Mouse (Mus musculus) CD4-positive, CD25-positive, alpha-beta regulatory T cell, adult 2 months (primary cell): ENCODE results near the gene Asb2.

Experiments
- DNase-seq: peaks from one replicate; pipeline ENCODE4 v3.0.0-alpha.2; 2012; ENCODE audit warnings: low read depth, low spot score

Gene Asb2

DNA sequence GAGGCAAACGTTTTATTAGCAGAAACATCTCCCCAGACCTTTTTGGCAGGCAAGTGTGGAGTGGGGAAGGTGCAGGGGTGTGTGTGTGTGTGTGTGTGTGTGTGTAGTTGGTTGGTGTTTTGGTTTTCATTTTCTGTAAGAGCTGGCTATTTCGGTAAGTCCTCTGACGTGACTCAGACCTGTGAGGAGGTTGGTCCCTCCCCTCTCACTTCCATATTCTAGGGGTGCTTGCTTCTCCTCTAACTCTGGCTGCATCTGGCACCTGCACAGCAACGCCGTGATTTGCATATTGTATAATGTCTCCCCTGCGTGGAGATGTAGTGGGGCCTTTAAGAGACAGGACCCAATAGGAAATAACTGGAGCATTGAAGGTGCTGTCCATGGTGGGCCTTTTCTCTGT is 82.8 kb downstream of the Asb2 start:
- DNase-seq: no peak

DNA sequence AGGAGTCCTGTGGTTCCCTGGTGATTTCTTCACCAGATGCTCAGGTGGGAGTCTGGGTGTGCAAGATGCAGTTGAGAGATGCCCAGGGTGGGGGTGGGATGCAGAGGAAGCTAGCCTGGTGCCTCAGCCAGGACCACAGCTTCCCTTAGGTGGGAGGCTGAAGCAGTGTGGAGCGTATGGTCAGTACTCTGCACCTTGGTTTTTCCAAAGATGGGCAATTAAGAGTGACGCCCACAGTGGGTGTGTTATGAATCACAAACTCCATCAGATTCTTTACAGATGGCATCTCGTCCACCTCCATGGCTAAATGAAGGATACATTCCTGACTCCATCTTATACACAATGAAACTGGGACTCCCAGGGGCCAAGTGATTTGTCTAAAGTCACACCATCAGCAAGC is 83.6 kb downstream of the Asb2 start:
- no peak for DNase-seq
